Mouse (Mus musculus) yolk sac, embryonic 10.5 days (tissue): ENCODE measurements around the gene Gria4.
"Not testable (repeated sequence)": the region's sequence is repeated elsewhere in the genome, so short reads cannot be mapped to it uniquely, and the experiment has no call there.

ENCODE experiments used
- DNase-seq: peaks from one replicate; pipeline ENCODE4 v3.0.0-alpha.2; 2017; ENCODE audit warnings: low spot score

The Gria4 gene

DNA sequence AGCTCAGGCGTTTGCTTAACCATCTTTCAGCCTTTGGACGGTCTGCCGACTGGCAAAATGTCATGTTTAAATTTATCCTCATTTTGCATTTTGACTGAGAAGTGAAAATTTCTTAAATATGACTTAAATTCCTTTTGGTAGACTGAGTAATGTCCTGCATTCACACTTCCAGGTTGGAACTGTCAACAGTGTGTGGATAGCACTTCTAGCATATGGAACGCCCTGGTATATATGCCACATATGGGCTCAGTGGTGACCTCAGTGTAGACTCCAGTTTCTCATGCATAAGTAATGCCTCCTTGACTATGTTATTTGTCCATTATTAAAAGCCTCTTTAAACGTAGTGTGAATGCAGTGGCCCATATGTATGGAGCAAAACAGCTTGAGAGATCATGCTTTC lies 222.4 kb downstream of the Gria4 start:
- no peak for DNase-seq

DNA sequence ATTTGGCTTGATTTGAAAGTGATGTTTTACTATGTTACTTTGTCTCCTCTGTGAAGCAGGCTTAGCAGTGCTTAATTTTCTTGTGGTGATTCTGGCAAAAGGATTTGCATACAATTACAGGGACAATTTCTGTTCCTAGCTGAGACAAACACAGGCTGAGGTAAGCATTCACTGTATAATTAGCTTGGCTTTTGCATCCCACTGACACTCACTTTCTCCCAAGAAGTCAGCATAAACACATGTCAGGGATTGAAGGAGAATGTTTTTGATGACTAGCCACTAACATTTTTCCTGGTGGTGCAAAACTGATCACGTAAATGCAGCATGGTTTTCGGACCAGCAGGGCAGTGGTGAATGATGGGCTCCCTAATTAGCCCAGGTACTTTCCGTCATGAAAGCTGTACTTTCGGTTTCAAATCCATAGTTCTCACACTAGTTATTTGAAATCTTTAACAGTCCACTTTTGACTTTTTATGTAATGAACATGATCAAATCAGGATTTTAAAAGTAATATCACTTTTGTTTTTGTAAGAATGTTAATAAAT lies 240.5 kb downstream of the Gria4 start:
- DNase-seq = no peak

DNA sequence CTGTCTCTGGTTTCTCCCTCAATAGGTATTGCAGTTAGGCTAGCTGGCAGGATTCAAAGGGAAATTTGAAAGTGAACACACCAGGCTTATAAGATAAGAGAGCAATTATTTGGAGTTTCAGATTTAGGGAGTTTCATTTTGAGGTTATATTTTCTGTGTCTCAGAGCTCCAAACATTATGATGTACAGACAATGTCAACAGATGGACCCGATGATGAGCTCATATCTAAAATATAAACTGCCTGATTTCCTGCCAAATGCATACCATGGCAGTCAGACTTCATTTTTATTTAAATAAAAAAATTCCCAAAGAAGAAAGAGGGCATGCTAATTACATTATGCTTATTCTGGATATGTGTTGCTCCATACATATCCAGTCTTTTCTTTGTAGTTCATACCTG lies 256.8 kb downstream of the Gria4 start:
- no peak for DNase-seq

DNA sequence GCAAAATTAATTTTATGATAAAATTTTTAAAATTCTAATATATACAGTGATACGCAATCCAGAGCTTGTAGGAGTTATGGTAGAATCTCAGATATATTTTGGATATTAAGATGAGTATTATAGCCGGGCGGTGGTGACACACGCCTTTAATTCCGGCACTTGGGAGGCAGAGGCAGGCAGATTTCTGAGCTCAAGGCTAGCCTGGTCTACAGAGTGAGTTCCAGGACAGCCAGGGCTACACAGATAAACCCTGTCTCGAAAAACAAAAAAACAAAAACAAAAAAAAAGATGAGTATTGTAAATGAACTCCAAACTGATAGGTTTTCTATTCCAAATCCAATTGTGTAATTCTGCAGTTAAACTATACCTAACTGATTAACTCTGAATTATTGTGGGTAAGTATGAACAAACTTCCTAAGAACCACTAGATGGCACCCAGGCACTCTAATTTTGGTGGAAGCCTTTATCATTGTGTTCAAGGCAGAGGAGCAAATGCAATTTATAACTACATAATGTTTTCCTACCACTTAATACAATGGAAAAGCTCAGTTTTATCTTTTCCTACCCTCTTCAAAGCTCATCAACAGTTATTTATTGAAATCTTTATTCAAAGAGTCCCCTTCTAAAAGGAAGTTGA lies 259.4 kb downstream of the Gria4 start:
- no peak for DNase-seq

DNA sequence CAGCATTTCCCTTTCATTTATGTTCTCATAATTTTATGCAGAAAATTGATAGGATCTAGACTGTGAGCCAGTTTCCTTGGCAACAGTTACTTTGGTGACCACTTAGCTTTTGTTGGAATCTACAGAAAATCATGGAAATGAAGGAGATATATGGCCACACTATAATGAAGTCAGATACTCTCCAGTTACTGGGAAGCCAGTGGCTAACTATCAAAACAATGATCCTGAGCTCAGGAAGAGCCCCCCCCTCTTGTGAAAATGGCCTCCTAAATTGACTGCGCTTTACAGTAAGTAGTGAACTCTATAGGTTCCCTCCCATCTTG lies 281.5 kb downstream of the Gria4 start:
- no peak for DNase-seq

DNA sequence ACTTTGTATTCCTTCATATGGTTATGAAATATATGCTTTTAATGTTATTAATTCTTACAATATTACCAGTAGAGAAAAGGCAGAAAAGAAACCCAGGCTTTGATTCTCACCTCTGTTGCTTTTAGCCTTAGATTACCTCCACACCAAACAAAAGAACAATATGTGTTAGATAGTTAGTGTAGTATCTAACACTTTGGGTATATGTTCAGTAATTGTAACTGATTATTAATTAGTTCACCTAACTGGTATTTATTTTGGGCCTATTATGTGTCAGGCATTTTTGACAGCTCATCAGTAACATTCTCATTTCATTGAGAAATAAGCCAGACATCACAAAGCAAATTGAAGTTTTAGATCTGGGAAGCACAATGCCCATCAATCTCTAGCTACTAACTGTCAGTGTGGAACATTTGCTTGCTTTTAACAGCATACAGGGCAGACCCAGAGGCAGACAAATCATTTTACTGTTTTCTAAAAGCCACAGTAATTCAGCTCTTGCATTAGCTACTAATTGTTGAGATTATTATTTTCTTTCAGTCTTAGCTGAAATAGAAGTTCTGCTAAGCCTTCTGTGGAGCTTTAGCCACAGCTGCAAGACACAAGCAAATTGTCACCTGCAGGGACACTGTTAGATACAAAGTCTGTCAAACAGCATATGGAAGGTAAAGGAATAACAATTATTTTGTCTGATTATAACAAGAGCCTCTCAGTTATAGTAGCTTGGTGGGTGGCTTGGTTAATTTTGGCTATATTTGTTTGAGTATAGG lies 282.1 kb downstream of the Gria4 start:
- DNase-seq = no peak

DNA sequence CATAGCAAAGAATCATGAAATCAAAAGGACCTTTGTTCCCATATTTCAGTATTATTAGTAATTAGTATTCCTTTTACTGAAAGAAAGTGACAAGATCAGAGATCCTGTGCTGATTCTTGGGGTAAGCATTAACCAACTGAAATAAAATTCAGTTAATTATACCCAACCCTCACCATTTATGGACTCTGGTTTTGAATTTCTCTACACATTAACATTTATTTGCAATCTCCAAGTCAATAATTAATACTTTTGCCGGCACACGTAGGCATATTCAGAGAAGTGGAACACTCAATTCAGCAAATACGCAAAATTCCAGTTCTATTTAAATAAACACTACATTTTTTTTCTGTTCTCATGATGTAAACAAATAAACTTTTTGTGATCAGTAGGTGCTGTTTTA lies 289.9 kb downstream of the Gria4 start:
- DNase-seq = no peak

DNA sequence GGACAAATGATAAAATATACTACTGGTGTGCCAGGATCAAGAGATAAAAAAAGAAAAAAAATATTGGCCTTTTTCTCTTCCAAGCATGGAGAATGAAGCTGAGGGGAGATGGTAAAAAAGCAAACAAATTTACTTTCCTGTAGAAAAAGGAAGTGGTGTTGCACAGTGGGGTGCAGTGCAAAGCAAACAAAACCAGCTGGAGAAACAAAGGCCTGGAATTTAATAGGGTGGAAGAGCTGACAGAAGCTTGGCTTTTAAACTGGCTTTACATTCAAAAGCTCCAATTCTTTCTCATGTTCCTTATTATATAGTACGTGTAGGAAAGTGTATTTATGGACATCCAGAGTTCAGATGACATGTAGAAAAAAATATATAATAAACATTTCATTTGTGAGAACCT lies 290.9 kb downstream of the Gria4 start:
- DNase-seq = no peak

DNA sequence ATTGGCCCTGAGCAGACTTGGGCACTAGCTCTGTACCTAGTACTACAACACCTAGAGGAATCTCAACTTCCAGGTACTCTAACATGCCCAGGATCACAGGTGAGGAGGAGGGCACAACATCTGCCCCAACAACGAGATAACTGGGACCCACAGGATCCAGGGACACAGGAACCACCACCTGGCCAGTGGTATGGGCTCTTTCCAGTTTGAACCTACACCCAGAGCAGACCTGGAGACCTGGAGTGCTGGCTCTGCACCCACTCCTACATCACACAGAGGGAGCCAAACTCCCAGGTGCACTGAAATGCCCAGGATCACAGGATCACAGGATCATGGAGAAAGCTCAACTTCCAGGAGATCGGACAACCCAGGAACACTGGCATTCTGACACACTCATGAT lies 309.6 kb downstream of the Gria4 start:
- no peak for DNase-seq

DNA sequence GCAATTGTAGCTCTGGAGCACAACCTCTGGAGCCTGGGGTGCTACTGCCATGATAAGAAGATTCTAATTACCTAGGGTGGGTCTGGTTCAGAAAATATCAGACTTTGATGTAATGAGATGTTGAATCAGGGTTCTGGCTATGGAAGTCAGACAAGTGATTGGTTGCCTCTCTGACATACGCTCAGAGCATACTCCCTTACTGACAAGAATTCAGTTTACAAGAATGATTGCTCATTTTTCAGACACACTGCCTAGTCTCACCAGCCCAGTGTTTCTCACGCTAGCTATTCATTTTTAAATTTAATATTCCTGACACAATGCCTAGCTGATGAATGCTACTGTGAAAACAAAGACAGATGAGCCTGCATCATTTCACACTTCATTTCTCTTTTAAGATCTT lies 311.5 kb downstream of the Gria4 start:
- no peak for DNase-seq

DNA sequence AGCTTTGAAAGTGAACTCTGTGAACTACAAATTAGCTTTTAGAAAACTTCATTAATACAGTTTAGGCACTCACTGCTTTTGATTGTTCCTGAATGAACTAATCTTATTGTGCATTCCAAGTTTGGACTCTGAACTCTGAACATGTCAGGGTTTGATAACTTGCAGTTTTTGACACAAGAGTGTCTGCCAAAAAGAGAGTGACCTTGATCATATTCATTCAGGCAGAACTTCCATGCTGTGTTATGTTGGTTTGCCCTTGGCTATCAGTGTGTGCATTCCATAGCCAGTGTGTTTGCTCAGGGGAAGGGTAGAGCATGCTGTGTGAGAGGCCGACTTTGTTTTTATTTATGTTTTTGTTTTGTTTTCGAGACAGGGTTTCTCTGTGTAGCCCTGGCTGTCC lies 325.2 kb downstream of the Gria4 start:
- DNase-seq = no peak

DNA sequence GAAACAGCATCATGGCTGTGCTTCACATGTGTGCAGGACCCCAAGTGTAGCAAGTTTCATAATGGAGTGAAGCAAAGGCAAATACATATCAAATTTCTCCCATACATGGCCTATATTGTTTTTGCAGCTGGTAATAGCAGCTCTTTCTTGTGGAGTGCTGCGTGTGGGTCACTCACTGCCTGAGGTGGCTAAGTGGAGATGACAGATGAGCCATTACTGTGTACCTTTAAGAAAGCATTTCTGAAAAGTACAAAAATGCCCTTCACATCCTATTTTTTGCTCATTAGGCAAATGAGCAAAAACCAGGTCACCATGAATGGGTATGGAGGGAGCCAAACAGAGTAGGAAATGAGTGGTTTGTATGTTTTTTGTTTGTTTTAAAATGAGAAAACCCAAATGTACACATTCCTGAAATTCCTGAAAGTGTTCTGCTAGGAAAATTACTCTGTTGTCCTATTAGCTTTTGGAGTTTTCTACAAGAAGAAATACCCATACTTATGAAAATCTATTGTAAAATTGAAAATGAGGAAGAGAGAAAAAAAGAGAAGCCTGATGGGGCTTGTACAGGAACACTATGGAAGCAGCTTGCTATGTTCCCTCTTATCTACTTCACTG lies 336.5 kb downstream of the Gria4 start:
- no peak for DNase-seq

DNA sequence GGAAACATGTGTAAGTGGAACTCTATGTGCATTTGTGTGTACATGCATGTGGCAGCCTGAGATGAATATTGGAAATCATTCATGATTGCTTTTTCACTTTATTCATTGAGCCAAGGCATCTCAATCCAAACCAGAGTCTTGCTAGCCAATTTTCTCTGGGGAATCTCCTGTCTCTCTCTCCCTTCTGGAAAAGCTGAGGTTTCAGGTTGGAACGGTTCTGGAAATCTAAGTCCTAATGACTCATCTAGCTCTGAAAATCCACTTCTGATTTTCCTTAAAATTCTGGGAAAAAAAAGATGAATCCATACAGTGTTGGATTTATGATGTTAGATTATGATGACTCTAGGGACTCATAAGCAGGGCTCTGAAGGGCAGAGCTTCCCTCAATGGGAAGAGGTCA lies 337.8 kb downstream of the Gria4 start:
- no peak for DNase-seq

DNA sequence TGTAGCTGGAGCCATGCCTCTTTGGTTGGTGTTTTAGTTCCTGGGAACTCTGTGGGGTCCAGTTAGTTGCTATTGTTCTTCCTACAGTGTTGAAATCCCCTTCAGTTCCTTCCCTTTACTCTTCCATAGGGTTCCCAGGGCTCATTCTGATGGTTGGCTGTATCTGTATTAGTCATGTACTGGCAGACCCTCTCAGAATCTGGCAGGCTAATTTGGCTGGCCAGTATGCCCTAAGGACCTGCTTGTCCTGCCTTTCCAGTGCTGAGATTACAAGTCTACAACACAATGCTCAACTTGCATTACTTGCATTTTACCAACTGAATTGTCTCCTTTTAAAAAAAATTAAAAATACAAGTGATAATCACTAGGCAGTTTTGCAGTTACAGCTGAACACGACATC lies 338.4 kb downstream of the Gria4 start:
- DNase-seq = no peak

DNA sequence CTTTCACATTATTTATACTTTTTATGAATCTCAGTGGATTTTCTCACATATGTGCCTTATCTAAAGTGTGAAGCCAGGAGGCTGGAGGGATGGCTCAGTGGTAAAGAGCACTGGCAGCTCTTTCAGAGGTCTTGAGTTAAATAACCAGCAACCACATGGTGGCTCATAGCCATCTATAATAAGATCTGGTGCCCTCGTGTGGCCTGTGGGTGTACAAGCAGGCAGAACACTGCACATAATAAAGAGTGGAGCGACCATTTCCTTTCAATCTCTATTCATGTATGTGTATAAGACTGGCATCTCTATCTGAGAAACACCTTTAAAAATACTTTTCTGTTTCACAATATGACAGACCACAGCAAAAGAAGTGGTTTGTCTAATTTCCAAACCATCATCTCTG lies 353.1 kb downstream of the Gria4 start:
- peak; percentile 19 for DNase-seq

DNA sequence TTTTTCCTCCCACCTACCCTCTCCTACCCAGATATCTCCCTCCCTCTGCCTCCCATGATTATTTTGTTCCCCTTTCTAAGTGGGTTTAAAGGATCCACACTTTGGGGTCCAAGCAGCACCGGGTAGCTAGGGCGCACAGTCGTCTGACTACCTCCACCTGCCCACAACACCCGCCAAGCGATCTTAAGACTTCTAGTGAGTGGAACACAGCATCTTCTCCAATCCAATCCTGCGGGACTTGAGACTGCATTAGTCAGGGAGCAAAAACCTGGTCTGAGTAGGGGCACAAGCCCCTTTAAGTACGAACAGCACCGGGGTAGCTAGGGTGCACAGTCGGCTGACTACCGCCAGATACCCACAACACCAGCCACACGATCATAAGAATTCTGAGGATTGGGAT lies 395.2 kb downstream of the Gria4 start:
- DNase-seq = not testable (repeated sequence)

DNA sequence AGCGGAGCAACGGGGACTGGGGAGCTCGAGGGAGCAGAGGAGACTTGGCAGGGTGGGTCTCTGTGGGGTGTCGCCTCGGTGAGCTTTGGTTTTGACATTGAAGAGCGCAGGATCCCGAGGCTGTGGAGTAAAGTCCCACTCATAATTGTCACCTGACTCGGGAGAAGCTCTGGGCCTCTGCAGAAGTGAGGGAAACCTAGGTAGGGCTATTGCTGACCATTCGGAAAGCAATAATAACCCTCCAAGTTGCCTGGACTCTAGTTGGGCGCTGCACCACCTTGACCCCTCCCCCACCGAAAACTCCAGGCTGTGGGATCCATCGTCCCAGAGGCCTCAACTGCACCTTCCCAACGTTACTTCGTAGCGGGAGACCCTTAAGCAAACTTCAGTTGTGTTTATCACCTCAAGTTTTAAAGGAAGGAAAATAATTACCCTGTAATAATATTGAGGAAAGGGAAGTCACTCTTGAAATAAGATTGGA lies 419.4 kb downstream of the Gria4 start:
- no peak for DNase-seq

DNA sequence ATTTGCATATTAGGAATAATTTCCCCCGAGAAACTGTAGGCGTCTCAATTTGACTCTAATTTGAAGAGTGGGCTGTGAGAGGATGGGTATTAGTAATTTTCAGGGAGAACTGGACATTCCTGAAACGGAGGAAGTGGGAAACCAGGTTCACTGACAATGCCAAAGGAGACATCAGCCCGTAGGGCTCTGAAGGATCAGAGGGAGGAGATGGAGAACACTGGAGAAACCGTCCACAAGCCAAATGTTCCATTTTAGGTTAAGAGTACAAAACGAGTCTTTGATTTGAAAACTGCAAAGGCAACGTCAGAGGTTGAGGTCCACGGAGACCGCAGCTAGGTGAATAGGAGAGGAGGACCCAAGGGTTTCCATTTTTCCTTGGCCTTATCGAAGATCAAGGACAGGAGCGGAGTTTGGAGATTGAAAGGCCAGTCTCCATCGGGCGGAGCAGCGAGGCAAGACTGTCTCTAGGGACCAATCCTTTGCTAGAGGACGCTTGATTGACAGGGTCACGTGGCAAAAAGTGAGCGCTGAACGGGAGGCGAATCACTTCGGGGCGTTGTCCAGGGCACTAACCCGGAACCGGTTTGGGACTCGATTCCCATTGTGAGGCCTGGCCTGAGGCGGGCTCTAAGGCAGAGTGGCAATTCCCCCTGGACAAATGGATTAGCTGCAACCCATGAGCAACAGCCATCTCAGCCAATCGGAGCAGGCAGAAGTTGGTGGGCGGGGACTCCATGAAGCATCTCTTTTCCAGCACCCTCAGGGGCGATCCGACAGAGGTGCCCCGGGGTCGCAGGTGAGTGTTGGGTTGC lies 420.0 kb downstream of the Gria4 start, which contains the start of gene Msantd4:
Msantd4 (plus strand) TSS at position 735 of the 812 bp plus-strand sequence.
- peak; percentile 97 for DNase-seq
